Mouse (Mus musculus) liver, adult 2 months (tissue): ENCODE measurements around the gene Extl1.

Source experiments
- CTCF ChIP-seq: fragments of 200-500 bp; IDR thresholded peaks from 2 replicates; pipeline ENCODE4 v1.5.1; 2011; ENCODE audit warnings: low read depth, low read length, control low read depth
- POLR2A ChIP-seq: fragments of 200-500 bp; IDR thresholded peaks from 2 replicates; pipeline ENCODE4 v1.6.1; 2011; ENCODE audit warnings: low read length, control low read depth; ENCODE audit not compliant: insufficient read depth; ENCODE audit errors: extremely low read depth

- TF ChIP-seq POLR2A, result no peak
- no peak for TF ChIP-seq CTCF
These were observed 8.0 kb upstream of the Extl1 start for GRCm38 (mm10) chr4:134391636-134392035.
